Mouse (Mus musculus) gonadal fat pad, adult 2 months (tissue): ENCODE data around the gene 2410004P03Rik. TPM values are rescaled to one million over a fixed set of nuclear protein-coding genes. Genes with fewer than 3 reads are reported as not detected.
"Not testable (repeated sequence)": the region's sequence is repeated elsewhere in the genome, so short reads cannot be mapped to it uniquely, and the experiment has no call there.

Source experiments
- DNase-seq: peaks from one replicate; pipeline ENCODE4 v3.0.0-alpha.2; 2012; ENCODE audit warnings: low read depth
- polyA plus RNA-seq: library from polyadenylated mRNA; depleted of rRNA; stranded (reverse); fragments of >200 nt; gene quantifications from 2 replicates; pipeline ENCODE4 v1.2.3, GENCODE M21; 2012

2410004P03Rik gene
- polyA plus RNA-seq, 1 experiment: 1.8 TPM

DNA sequence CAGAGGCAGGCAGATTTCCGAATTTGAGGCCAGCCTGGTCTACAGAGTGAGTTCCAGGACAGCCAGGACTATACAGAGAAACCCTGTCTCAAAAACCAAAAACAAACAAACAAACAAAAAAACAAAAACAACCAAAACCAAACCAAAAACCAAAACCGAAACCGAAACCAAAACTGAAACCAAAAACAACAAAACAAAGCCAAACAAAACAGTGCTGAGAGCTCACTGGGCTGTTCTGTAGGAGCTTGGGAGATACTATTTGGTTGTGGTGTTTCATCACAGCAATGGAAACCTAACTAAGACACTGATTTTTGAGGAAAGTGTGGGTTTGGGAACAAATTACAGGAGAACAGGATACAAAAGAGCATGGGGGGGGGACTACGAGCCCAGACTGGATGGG is 10.6 kb upstream of the 2410004P03Rik start:
- DNase-seq: no peak

- not testable (repeated sequence) for DNase-seq
These were observed 9.6 kb upstream of the 2410004P03Rik start for GRCm38 (mm10) chr12:17021125-17021524.

- no peak for DNase-seq
These were observed 6.9 kb upstream of the 2410004P03Rik start for GRCm38 (mm10) chr12:17018468-17018867.

- DNase-seq: no peak
These were observed 4.2 kb upstream of the 2410004P03Rik start for GRCm38 (mm10) chr12:17015711-17016110.

- no peak for DNase-seq
These were observed 756 bp upstream of the 2410004P03Rik start for GRCm38 (mm10) chr12:17012067-17012899.

GRCm38 (mm10) chr12:17009466-17009865 is 2.1 kb downstream of the 2410004P03Rik start:
- DNase-seq: no peak

DNA sequence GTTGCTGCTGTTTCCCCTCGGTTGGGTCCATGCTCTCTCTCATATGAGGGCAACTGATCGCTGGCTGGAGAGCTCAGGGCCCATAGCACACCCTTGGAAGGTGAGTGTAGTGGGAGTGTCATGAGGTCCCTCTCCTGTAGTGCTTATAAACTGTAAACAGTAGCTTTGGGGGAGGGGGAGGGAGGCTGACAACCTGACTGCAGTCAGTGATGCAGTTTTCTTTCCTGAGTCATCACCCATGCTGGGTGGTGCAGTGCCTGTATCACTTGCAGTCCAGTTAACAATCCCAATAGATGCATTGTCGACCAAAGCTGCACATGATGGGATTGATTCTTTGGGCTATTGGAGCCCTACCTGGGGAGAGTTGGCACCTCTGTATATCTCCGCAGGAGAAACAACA is 10.3 kb downstream of the 2410004P03Rik start:
- no peak for DNase-seq

GRCm38 (mm10) chr12:17000628-17001027 is 10.9 kb downstream of the 2410004P03Rik start:
- DNase-seq: no peak

- DNase-seq: no peak
These were observed 11.6 kb downstream of the 2410004P03Rik start, which contains the start of gene Pqlc3 for GRCm38 (mm10) chr12:16999739-17000497. TSS of gene Pqlc3 (minus strand) at chr12:17000408.

GRCm38 (mm10) chr12:16999146-16999545 is 12.4 kb downstream of the 2410004P03Rik start:
- DNase-seq: no peak

DNA sequence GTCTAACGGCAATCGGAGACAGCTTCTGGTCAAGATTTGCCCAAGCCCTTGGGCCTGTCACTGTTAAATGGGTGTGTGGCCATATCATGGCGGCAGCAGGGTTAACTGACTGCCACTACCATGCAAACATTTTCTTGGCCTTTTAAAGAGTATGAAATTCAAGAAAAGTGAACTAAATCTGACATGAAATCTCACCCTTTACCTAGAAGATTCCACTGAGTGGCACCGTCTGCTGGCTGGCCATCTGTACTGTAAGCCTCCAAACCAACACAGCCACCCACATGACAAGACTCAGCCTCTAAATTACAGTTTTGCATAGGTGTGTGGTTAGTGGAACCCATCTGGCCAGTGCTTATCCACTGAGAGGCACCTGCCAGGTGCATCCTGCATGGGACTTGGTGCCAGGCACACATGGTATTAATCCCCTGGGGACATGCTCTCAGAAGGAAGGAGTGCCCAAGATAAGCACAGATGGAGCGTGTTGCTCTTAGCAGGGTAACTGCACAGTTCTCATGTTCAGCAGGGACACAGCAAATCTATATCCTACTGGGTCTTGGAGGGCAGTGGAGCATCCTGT is 14.6 kb downstream of the 2410004P03Rik start:
- no peak for DNase-seq

GRCm38 (mm10) chr12:16996281-16996680 is 15.2 kb downstream of the 2410004P03Rik start:
- DNase-seq: no peak

DNA sequence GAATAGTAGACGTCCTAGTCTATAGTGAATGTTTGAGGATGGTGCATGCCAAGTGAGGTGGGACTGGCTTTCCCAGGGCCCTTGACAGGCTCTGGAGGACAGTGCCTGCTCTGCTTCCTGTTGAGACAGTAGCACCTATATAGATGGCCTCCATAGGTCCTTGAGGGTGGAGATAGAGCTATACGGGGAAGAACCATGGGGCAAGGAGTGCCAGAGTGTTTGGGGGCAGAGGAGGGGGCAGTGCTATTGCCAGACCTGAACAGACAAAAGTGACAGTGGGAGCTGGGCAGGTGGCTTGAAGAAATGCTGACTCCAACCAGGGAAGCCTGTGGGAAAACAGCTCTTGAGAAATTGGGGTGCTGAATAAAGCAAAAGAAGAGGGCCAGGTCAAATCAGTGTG is 17.2 kb downstream of the 2410004P03Rik start:
- DNase-seq: no peak

DNA sequence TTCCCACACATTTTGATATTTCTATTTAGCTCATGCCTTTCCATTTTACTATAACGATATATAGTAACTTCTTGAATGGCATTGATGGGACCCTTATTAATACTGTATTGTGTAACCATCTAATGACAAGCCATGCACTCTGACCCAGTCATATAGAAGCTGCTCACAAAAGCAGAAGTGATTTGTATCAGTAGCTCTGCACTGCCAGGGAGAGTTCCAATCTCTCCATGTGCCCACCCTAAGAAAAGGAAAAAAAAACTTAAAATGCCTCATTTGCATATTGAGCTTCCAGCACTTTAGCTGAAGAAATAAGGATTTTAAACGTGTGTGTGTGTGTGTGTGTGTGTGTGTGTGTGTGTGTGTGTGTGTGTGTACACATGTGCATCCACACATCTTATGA is 19.2 kb downstream of the 2410004P03Rik start:
- no peak for DNase-seq

- no peak for DNase-seq
These were observed 20.2 kb downstream of the 2410004P03Rik start for GRCm38 (mm10) chr12:16991376-16991775.

- no peak for DNase-seq
These were observed 25.7 kb downstream of the 2410004P03Rik start for GRCm38 (mm10) chr12:16985778-16986177.

DNA sequence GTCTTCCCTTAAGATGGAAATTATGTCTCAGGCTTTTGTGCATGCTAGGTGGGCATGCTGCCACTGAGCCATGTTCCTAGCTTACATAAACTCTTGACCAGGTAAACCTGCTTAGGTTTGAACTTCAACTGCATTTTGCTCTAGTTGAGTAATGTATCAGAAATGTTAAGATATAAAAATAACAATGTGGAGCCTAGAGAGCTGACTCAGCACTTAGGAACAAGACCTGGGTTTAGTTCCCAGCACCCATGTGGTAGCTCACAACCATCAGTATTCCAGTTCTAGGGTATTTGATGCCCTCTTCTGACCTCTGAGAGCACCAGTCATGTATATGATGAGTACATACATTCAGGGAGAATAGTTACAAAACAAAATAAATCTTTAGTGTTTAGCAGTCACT is 34.4 kb downstream of the 2410004P03Rik start:
- DNase-seq: no peak

- no peak for DNase-seq
These were observed 44.7 kb downstream of the 2410004P03Rik start for GRCm38 (mm10) chr12:16966811-16967210.

- DNase-seq: no peak
These were observed 48.2 kb downstream of the 2410004P03Rik start for GRCm38 (mm10) chr12:16963354-16963753.

- no peak for DNase-seq
These were observed 52.7 kb downstream of the 2410004P03Rik start for GRCm38 (mm10) chr12:16958851-16959250.
